Mouse (Mus musculus): Measurements from ENCODE around the gene Gm8247.
"Not testable (repeated sequence)": the region's sequence is repeated elsewhere in the genome, so short reads cannot be mapped to it uniquely, and the experiment has no call there.

The Gm8247 gene

DNA sequence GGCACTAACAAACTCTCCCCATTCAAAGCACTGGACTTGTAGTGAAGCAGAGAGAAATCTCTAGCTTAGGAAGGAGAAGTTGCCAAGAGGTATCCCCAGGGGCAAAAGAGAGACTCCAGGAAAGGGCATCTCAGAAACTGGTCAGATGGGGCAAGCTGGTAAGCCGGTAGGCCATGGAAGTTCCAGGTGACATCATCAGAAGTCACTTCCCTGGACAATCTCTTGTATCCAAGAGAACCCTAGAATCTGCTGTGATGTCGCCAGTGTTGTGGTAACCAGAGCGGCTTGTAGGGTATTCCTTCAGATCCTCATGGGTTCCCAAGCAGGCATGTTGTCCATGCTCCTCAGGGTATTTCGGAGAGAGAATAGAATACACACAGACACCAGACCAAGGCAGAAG is at the start of gene Gm8247:
TSS of gene Gm8247 (plus strand) at position 301 of the 400 bp plus-strand sequence.
- not testable (repeated sequence) for DNase-seq (ENCODE audit: low spot score)

DNA sequence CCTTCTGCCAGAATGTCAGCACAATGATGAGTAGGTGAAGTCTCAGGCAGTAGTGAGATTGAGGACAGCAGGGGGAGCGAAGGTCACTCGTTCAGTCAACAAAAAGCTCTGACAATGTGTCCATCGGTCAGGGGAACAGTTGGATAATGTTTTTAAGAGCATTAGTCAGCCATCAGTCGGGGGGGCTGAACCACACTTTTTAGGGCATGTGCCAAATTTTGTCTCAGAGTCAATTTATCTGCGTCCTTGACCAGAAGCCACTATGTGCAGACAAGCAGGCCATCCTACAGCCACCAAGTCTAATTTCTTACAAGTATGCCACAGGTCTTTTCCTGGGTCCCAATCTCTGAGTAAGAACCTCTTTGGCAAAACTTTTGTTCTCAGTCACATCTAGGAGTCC is 35.0 kb upstream of the Gm8247 start:
- not testable (repeated sequence) for DNase-seq (ENCODE audit: low spot score)

DNA sequence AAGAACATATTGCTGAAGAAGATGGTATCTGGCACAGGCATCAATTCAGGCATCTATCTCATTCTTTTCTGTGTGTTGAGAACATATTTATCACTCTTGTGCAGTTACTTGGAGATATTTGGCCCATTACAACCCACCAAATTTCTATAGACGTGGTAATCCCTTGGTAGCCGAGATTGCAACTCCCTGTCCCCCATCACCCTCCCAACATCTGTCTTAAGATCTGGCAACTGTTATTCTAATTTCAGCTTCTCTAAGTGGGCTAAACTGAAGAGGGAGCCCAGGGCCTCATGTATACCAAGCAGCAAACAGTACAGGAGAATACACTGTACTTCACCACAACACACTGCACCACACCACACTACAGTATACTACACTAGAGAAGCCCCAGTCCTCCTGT is 8.8 kb downstream of the Gm8247 start:
- DNase-seq (ENCODE audit: low spot score): not testable (repeated sequence)

DNA sequence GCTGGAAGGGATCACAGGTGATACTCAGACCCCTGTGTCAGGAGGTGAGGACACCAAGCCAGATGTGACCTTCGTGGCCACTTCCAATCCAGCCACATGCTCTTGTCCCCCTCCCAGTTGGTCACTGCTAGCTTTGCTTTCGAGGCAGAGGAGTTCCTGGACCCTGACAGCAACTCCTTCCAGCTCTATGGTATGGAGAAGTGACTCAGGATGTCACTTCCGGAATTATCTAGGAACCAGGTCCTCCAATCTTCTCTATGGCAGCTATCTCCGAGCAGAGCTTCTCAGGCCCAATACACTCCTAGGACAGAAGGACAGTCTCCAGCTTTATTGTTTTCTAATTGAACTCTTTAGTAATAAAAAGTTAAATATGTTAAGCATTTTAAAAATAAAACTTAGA is 44.8 kb downstream of the Gm8247 start, which contains the start of gene Gm5624:
TSS of gene Gm5624 (minus strand) at position 202 of the 400 bp plus-strand sequence.
- not testable (repeated sequence) for DNase-seq (ENCODE audit: low spot score)

Measured in T-cell, adult 2 months (primary cell).